Mouse (Mus musculus): ENCODE measurements around the gene Fer.

The Fer gene

GRCm38 (mm10) chr17:64140063-64140850, 277.4 kb downstream of the Fer start:
- no peak for DNase-seq (ENCODE audit: low read depth, low spot score)

GRCm38 (mm10) chr17:64141856-64142255, 279.0 kb downstream of the Fer start:
- DNase-seq (ENCODE audit: low read depth, low spot score), result no peak

- DNase-seq (ENCODE audit: low read depth, low spot score), result no peak
Measured at GRCm38 (mm10) chr17:64146409-64146808, 283.5 kb downstream of the Fer start.

GRCm38 (mm10) chr17:64150717-64151116, 287.9 kb downstream of the Fer start:
- DNase-seq (ENCODE audit: low read depth, low spot score), result no peak

- no peak for DNase-seq (ENCODE audit: low read depth, low spot score)
Measured at GRCm38 (mm10) chr17:64167731-64168130, 304.9 kb downstream of the Fer start.

- no peak for DNase-seq (ENCODE audit: low read depth, low spot score)
Measured at GRCm38 (mm10) chr17:64170019-64170418, 307.2 kb downstream of the Fer start.

GRCm38 (mm10) chr17:64172474-64172873, 309.6 kb downstream of the Fer start:
- no peak for DNase-seq (ENCODE audit: low read depth, low spot score)

- DNase-seq (ENCODE audit: low read depth, low spot score), result no peak
Measured at GRCm38 (mm10) chr17:64180546-64180945, 317.7 kb downstream of the Fer start.

GRCm38 (mm10) chr17:64181291-64181690, 318.4 kb downstream of the Fer start:
- DNase-seq (ENCODE audit: low read depth, low spot score), result no peak

- DNase-seq (ENCODE audit: low read depth, low spot score), result no peak
Measured at GRCm38 (mm10) chr17:64182599-64182998, 319.7 kb downstream of the Fer start.

- no peak for DNase-seq (ENCODE audit: low read depth, low spot score)
Measured at GRCm38 (mm10) chr17:64183196-64183595, 320.3 kb downstream of the Fer start.

Data from CD4-positive, CD25-positive, alpha-beta regulatory T cell, adult 2 months (primary cell).